Mouse (Mus musculus): ENCODE results near the gene Telo2. TPM values are rescaled to one million over a fixed set of nuclear protein-coding genes. Genes with fewer than 3 reads are reported as not detected.

The Telo2 gene
- polyA plus RNA-seq, 1 experiment from 2014 or later, result 49.1 TPM

- 0 out of 2 replicates have a peak, but pooled peaks cover 3% of the 10 kb centered on the region for H3K27me3 ChIP-seq
- no peak overlapping the region for H3K27ac ChIP-seq
- WGBS, result 29% methylated on average over 7 of the region's 7 CpGs
Measured at GRCm38 (mm10) chr17:25123979-25124378, 8.2 kb upstream of the Telo2 start.

GRCm38 (mm10) chr17:25120406-25120805 lies 4.6 kb upstream of the Telo2 start, which contains the start of gene Ptx4:
Gene Ptx4, plus strand, starts transcription at chr17:25120760.
- Histone ChIP-seq H3K36me3 (no peaks in the 10 kb centered on the region), H3K27ac (no peak within 1 kb of the TSS), H3K4me1 (no peaks in the 10 kb centered on the region; the same call in 1 of the 2 replicates), H3K9me3 (no peaks in the 10 kb centered on the region), H3K27me3 (0 out of 2 replicates have a peak, but pooled peaks cover 3% of the 10 kb centered on the region), H3K4me3 (no peak within 1 kb of the TSS), H3K9ac (no peak within 1 kb of the TSS), H3K4me2 (replicated peaks) (no peak within 1 kb of the TSS)
- WGBS, result 19% methylated on average over 3 of the region's 3 CpGs
- no peak for ATAC-seq (ENCODE audit: insufficient number of reproducible peaks, insufficient read depth, low FRiP score, low TSS enrichment)

More at GRCm38 (mm10) chr17:25123979-25124378, 8.2 kb upstream of the Telo2 start:
- H3K4me1 ChIP-seq, result no peaks in the 10 kb centered on the region; the same call in 1 of the 2 replicates
- no peak overlapping the region for H3K4me3 ChIP-seq
- no peak for ATAC-seq (ENCODE audit: insufficient number of reproducible peaks, insufficient read depth, low FRiP score, low TSS enrichment)
- H3K9me3 ChIP-seq, result no peaks in the 10 kb centered on the region
- H3K4me2 ChIP-seq (replicated peaks), result no peak overlapping the region
- no peaks in the 10 kb centered on the region for H3K36me3 ChIP-seq
- no peak overlapping the region for H3K9ac ChIP-seq

GRCm38 (mm10) chr17:25117263-25117662 lies 1.5 kb upstream of the Telo2 start:
- Histone ChIP-seq H3K4me2 (replicated peaks) (no peak overlapping the region), H3K27me3 (no peaks in the 10 kb centered on the region), H3K9ac (no peak overlapping the region), H3K27ac (no peak overlapping the region), H3K9me3 (no peaks in the 10 kb centered on the region), H3K4me1 (peaks cover 7% of the 10 kb centered on the region), H3K36me3 (peaks cover 11% of the 10 kb centered on the region), H3K4me3 (no peak overlapping the region)
- 32% methylated on average over 4 of the region's 4 CpGs for WGBS
- no peak for ATAC-seq (ENCODE audit: insufficient number of reproducible peaks, insufficient read depth, low FRiP score, low TSS enrichment)

- no peaks in the 10 kb centered on the region for H3K9me3 ChIP-seq
- no peaks in the 10 kb centered on the region for H3K27me3 ChIP-seq
- H3K9ac ChIP-seq, result peak overlapping the region; percentile 72
- 9% methylated on average over 23 of the region's 23 CpGs for WGBS
- peaks cover 7% of the 10 kb centered on the region for H3K4me1 ChIP-seq
- H3K4me2 ChIP-seq (replicated peaks), result peak overlapping the region; percentile 83
- peak overlapping the region; percentile 55 for H3K4me3 ChIP-seq
- 0 out of 2 replicates have a peak, but pooled peaks have one; percentile 19 for ATAC-seq (ENCODE audit: insufficient number of reproducible peaks, insufficient read depth, low FRiP score, low TSS enrichment)
- peak overlapping the region; percentile 90 for H3K27ac ChIP-seq
- peaks cover 22% of the 10 kb centered on the region for H3K36me3 ChIP-seq
Measured at GRCm38 (mm10) chr17:25114908-25115645, 690 bp downstream of the Telo2 start.

GRCm38 (mm10) chr17:25112423-25112810 lies 3.4 kb downstream of the Telo2 start:
- Histone ChIP-seq H3K27me3 (no peaks in the 10 kb centered on the region), H3K4me1 (peaks cover 7% of the 10 kb centered on the region), H3K4me3 (no peak overlapping the region), H3K36me3 (peaks cover 47% of the 10 kb centered on the region), H3K27ac (no peak overlapping the region), H3K9me3 (no peaks in the 10 kb centered on the region), H3K9ac (no peak overlapping the region), H3K4me2 (replicated peaks) (no peak overlapping the region)
- ATAC-seq (ENCODE audit: insufficient number of reproducible peaks, insufficient read depth, low FRiP score, low TSS enrichment), result no peak
- WGBS, result 75% methylated on average over 3 of the region's 3 CpGs

- Histone ChIP-seq H3K27ac (no peak overlapping the region), H3K36me3 (peaks cover 52% of the 10 kb centered on the region), H3K9me3 (no peaks in the 10 kb centered on the region), H3K4me2 (replicated peaks) (no peak overlapping the region), H3K27me3 (no peaks in the 10 kb centered on the region), H3K9ac (no peak overlapping the region), H3K4me3 (no peak overlapping the region), H3K4me1 (peaks cover 7% of the 10 kb centered on the region)
- WGBS, result 84% methylated on average over 8 of the region's 8 CpGs
- no peak for ATAC-seq (ENCODE audit: insufficient number of reproducible peaks, insufficient read depth, low FRiP score, low TSS enrichment)
Measured at GRCm38 (mm10) chr17:25111739-25112422, 3.9 kb downstream of the Telo2 start.

GRCm38 (mm10) chr17:25111220-25111619 lies 4.5 kb downstream of the Telo2 start:
- ATAC-seq (ENCODE audit: insufficient number of reproducible peaks, insufficient read depth, low FRiP score, low TSS enrichment), result no peak
- H3K4me1 ChIP-seq, result peaks cover 7% of the 10 kb centered on the region
- H3K27me3 ChIP-seq, result no peaks in the 10 kb centered on the region
- H3K4me3 ChIP-seq, result no peak overlapping the region
- 93% methylated on average over 5 of the region's 5 CpGs for WGBS
- peaks cover 59% of the 10 kb centered on the region for H3K36me3 ChIP-seq
- H3K4me2 ChIP-seq (replicated peaks), result no peak overlapping the region
- H3K27ac ChIP-seq, result no peak overlapping the region
- H3K9me3 ChIP-seq, result no peaks in the 10 kb centered on the region
- H3K9ac ChIP-seq, result no peak overlapping the region

GRCm38 (mm10) chr17:25110590-25110989 lies 5.2 kb downstream of the Telo2 start:
- no peaks in the 10 kb centered on the region for H3K27me3 ChIP-seq
- no peak overlapping the region for H3K4me3 ChIP-seq
- no peak for ATAC-seq (ENCODE audit: insufficient number of reproducible peaks, insufficient read depth, low FRiP score, low TSS enrichment)
- WGBS, result 95% methylated on average over 6 of the region's 6 CpGs
- H3K36me3 ChIP-seq, result peaks cover 65% of the 10 kb centered on the region
- H3K9me3 ChIP-seq, result no peaks in the 10 kb centered on the region
- no peak overlapping the region for H3K4me2 ChIP-seq (replicated peaks)
- no peak overlapping the region for H3K9ac ChIP-seq
- no peak overlapping the region for H3K27ac ChIP-seq
- H3K4me1 ChIP-seq, result peaks cover 7% of the 10 kb centered on the region

- Histone ChIP-seq H3K9me3 (no peaks in the 10 kb centered on the region), H3K4me2 (replicated peaks) (no peak overlapping the region), H3K9ac (no peak overlapping the region), H3K4me3 (no peak overlapping the region), H3K4me1 (peaks cover 1% of the 10 kb centered on the region), H3K36me3 (peaks cover 75% of the 10 kb centered on the region), H3K27ac (no peak overlapping the region), H3K27me3 (no peaks in the 10 kb centered on the region)
- 83% methylated on average over 2 of the region's 2 CpGs for WGBS
- ATAC-seq (ENCODE audit: insufficient number of reproducible peaks, insufficient read depth, low FRiP score, low TSS enrichment), result no peak
Measured at GRCm38 (mm10) chr17:25109578-25109977, 6.2 kb downstream of the Telo2 start.

GRCm38 (mm10) chr17:25107786-25108185 lies 8.0 kb downstream of the Telo2 start:
- no peak overlapping the region for H3K27ac ChIP-seq
- H3K4me2 ChIP-seq (replicated peaks), result no peak overlapping the region
- H3K4me1 ChIP-seq, result no peaks in the 10 kb centered on the region
- no peak overlapping the region for H3K9ac ChIP-seq
- no peak overlapping the region for H3K4me3 ChIP-seq
- H3K9me3 ChIP-seq, result no peaks in the 10 kb centered on the region
- ATAC-seq (ENCODE audit: insufficient number of reproducible peaks, insufficient read depth, low FRiP score, low TSS enrichment), result no peak
- no peaks in the 10 kb centered on the region for H3K27me3 ChIP-seq
- 96% methylated on average over 6 of the region's 16 CpGs for WGBS
- peaks cover 82% of the 10 kb centered on the region for H3K36me3 ChIP-seq

GRCm38 (mm10) chr17:25101338-25101737 lies 14.4 kb downstream of the Telo2 start:
- H3K9ac ChIP-seq, result no peak overlapping the region
- peaks cover 78% of the 10 kb centered on the region for H3K36me3 ChIP-seq
- no peak overlapping the region for H3K4me2 ChIP-seq (replicated peaks)
- H3K4me3 ChIP-seq, result no peak overlapping the region
- H3K9me3 ChIP-seq, result no peaks in the 10 kb centered on the region
- no peaks in the 10 kb centered on the region for H3K4me1 ChIP-seq
- WGBS, result 96% methylated on average over 11 of the region's 11 CpGs
- H3K27me3 ChIP-seq, result no peaks in the 10 kb centered on the region
- no peak for ATAC-seq (ENCODE audit: insufficient number of reproducible peaks, insufficient read depth, low FRiP score, low TSS enrichment)
- H3K27ac ChIP-seq, result no peak overlapping the region

- Histone ChIP-seq H3K27me3 (no peaks in the 10 kb centered on the region), H3K9me3 (no peaks in the 10 kb centered on the region), H3K4me1 (no peaks in the 10 kb centered on the region), H3K36me3 (peaks cover 65% of the 10 kb centered on the region), H3K4me2 (replicated peaks) (no peak overlapping the region), H3K4me3 (no peak overlapping the region), H3K27ac (no peak overlapping the region), H3K9ac (no peak overlapping the region)
- ATAC-seq (ENCODE audit: insufficient number of reproducible peaks, insufficient read depth, low FRiP score, low TSS enrichment), result no peak
- 88% methylated on average over 6 of the region's 6 CpGs for WGBS
Measured at GRCm38 (mm10) chr17:25100052-25100451, 15.7 kb downstream of the Telo2 start.

All from embryonic facial prominence, embryonic 12.5 days (tissue).